Mouse (Mus musculus) midbrain, embryonic 15.5 days (tissue): ENCODE data around the gene Arpc1a. TPM values are rescaled to one million over a fixed set of nuclear protein-coding genes. Genes with fewer than 3 reads are reported as not detected.

Experiments
- polyA plus RNA-seq: library from polyadenylated mRNA; unstranded; fragments of >200 nt; fragmentation: Nextera tagmentation; extraction: Ambion mirVana; gene quantifications from 2 replicates; pipeline ENCODE4 v1.2.1, GENCODE M21; 2015

The Arpc1a gene
- polyA plus RNA-seq, 1 experiment from 2014 or later = 263 TPM

Other genes starting within 250 kb of the Arpc1a start
- gene Smurf1, start 118.0 kb upstream of the Arpc1a start, polyA plus RNA-seq = 38.5 and 44.2 TPM in 2 replicates
- gene Gm4871, start 51.1 kb upstream of the Arpc1a start, polyA plus RNA-seq = not detected in 2 replicates
- not detected in 2 replicates for gene 1700018F24Rik, start 40.8 kb upstream of the Arpc1a start, polyA plus RNA-seq
- gene Kpna7, start 200 bp downstream of the Arpc1a start, polyA plus RNA-seq = not detected in 2 replicates
- gene Arpc1b, start 30.4 kb downstream of the Arpc1a start, polyA plus RNA-seq = 59.5 and 73.1 TPM in 2 replicates
- gene Pdap1, start 56.4 kb downstream of the Arpc1a start, polyA plus RNA-seq = 102 and 117 TPM in 2 replicates
- 175 and 176 TPM in 2 replicates for gene Bud31, start 56.5 kb downstream of the Arpc1a start, polyA plus RNA-seq
- 25.0 and 26.5 TPM in 2 replicates for gene Ptcd1, start 83.3 kb downstream of the Arpc1a start, polyA plus RNA-seq
- gene Cpsf4, start 83.4 kb downstream of the Arpc1a start, polyA plus RNA-seq = 53.6 and 57.7 TPM in 2 replicates
- 604 and 630 TPM in 2 replicates for gene Atp5j2, start 108.2 kb downstream of the Arpc1a start, polyA plus RNA-seq
- 15.7 and 17.0 TPM in 2 replicates for gene Zkscan14, start 118.0 kb downstream of the Arpc1a start, polyA plus RNA-seq
- gene Zkscan5, start 120.7 kb downstream of the Arpc1a start, polyA plus RNA-seq = 16.2 and 17.2 TPM in 2 replicates
- 31.4 and 34.1 TPM in 2 replicates for gene Zfp655, start 147.9 kb downstream of the Arpc1a start, polyA plus RNA-seq
- 0.43 and 1.2 TPM in 2 replicates for gene Zscan25, start 196.7 kb downstream of the Arpc1a start, polyA plus RNA-seq